Mouse (Mus musculus) stomach, embryonic 16.5 days (tissue): ENCODE data around the gene Slc39a13. TPM values are rescaled to one million over a fixed set of nuclear protein-coding genes. Genes with fewer than 3 reads are reported as not detected.

Source experiments
- ATAC-seq: fragments of 200-750 bp; cut with Nextera tagmentation; 2 replicates; pipeline ENCODE4 v1.8.0; 2017; ENCODE audit warnings: moderate number of reproducible peaks, moderate TSS enrichment; ENCODE audit not compliant: insufficient read depth, low FRiP score
- H3K27ac ChIP-seq: fragments of 300-500 bp; sonication (generic); 2 replicates; pipeline ENCODE4 v1.5.1; 2014; ENCODE audit warnings: low read length
- H3K27me3 ChIP-seq: fragments of 300-500 bp; sonication (generic); 2 replicates; pipeline ENCODE4 v1.6.1; 2014; ENCODE audit warnings: low read length, control low read depth, mixed read lengths; ENCODE audit not compliant: control insufficient read depth, insufficient read depth
- H3K36me3 ChIP-seq: fragments of 300-500 bp; sonication (generic); 2 replicates; pipeline ENCODE4 v1.6.1; 2014; ENCODE audit warnings: low read length; ENCODE audit not compliant: control insufficient read depth, insufficient read depth
- H3K4me1 ChIP-seq: fragments of 300-500 bp; sonication (generic); 2 replicates; pipeline ENCODE4 v1.6.1; 2014; ENCODE audit warnings: low read length, control low read depth, mixed read lengths; ENCODE audit not compliant: control insufficient read depth, insufficient read depth
- H3K4me2 ChIP-seq: fragments of 300-500 bp; sonication (generic); 2 replicates; pipeline ENCODE4 v1.6.1; 2014; ENCODE audit warnings: low read depth, low read length, mixed read lengths
- H3K4me3 ChIP-seq: fragments of 300-500 bp; sonication (generic); replicated peaks from 2 replicates; pipeline ENCODE4 v1.5.1; 2014; ENCODE audit warnings: mild to moderate bottlenecking, low read length
- H3K9ac ChIP-seq: fragments of 300-500 bp; sonication (generic); 2 replicates; pipeline ENCODE4 v1.6.1; 2014; ENCODE audit warnings: low read length
- H3K9me3 ChIP-seq: fragments of 300-500 bp; sonication (generic); replicated peaks from 2 replicates; pipeline ENCODE4 v1.6.1; 2016; ENCODE audit warnings: low read length, control low read depth; ENCODE audit not compliant: control insufficient read depth
- WGBS: fragments of 180-500 bp; shearing (Covaris S2); extraction: QIAGEN DNeasy Blood & Tissue Kit; methylation state at CpG from one replicate; pipeline ENCODE4 v1.1.7; 2014; 5-methylcytosine and 5-hydroxymethylcytosine counted together
- polyA plus RNA-seq: library from polyadenylated mRNA; unstranded; fragments of >200 nt; fragmentation: Nextera tagmentation; extraction: Ambion mirVana; gene quantifications from 2 replicates; pipeline ENCODE4 v1.2.1, GENCODE M21; 2015

The Slc39a13 gene
- polyA plus RNA-seq, 1 experiment from 2014 or later, result 43.7 TPM

- no peak for ATAC-seq
- H3K4me1 ChIP-seq, result peaks cover 15% of the 10 kb centered on the region
- H3K4me3 ChIP-seq, result no peak overlapping the region
- no peak overlapping the region for H3K4me2 ChIP-seq
- no peaks in the 10 kb centered on the region for H3K9me3 ChIP-seq
- no peaks in the 10 kb centered on the region for H3K36me3 ChIP-seq
- H3K9ac ChIP-seq, result no peak overlapping the region
- H3K27me3 ChIP-seq, result no peaks in the 10 kb centered on the region
- 29% methylated on average over 1 of the region's 1 CpGs for WGBS
- H3K27ac ChIP-seq, result no peak overlapping the region
These were observed 1.9 kb upstream of the Slc39a13 start for GRCm38 (mm10) chr2:91072092-91072491.

DNA sequence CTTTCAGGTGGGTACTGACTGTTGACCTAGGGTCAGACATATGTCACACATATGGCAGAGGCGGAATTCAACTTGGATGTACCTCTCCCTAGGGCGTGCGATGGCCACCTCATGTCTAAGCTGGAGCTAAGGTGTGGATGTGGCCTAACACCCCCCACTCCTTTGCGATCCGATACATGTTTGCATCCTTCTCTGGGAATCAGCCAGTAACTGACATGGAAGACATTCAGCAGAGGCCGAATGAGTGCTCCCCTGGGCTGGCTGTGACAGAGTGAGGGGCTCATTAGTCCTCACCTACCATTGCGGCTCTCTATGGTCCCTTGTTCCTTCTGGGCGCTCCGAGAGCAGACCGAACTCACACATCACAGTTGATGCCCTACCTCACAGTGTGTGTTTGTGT lies 842 bp upstream of the Slc39a13 start:
- ATAC-seq, result no peak
- no peaks in the 10 kb centered on the region for H3K27me3 ChIP-seq
- peak overlapping the region; percentile 78 for H3K9ac ChIP-seq
- peaks cover 15% of the 10 kb centered on the region for H3K4me1 ChIP-seq
- no peaks in the 10 kb centered on the region for H3K36me3 ChIP-seq
- 78% methylated on average over 10 of the region's 10 CpGs for WGBS
- peak overlapping the region; percentile 88 for H3K4me2 ChIP-seq
- H3K9me3 ChIP-seq, result no peaks in the 10 kb centered on the region
- H3K27ac ChIP-seq, result peak overlapping the region; percentile 83
- peak overlapping the region; percentile 73 for H3K4me3 ChIP-seq

DNA sequence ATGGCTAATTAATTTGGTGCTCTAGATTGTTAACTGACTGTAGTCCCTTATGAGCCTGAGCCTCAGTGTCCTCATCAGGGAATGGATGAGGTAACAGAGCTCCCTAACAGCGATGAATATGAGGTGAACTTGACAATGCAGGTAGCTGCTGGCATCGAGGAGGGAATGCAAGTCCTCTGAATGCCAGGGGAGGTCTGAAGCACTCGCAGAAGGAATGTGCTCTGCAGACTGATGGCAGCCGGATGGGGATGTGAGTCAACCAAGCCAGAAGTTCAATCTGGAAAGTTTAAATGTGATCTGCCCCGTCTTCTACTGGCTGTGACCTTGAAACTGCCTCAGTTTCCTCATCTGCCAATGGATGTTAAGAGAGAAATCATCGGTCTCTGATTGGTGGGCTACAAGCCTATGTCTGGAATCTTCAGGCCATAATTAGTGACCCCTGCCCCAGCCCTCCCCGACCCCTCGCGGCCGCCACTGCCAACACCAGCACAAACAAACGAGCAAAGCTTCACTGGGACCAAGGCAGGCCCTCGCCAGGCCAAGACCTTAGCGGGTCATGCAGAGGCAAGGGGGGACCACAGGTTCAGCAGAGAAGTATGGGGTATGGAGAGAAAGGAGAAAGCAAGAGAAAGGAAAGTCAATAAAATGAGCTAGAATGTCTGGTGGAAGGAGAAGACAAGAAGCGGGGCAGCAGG lies 764 bp downstream of the Slc39a13 start:
- peak overlapping the region; percentile 73 for H3K4me3 ChIP-seq
- WGBS, result 5% methylated on average over 14 of the region's 14 CpGs
- H3K27me3 ChIP-seq, result no peaks in the 10 kb centered on the region
- H3K27ac ChIP-seq, result peak overlapping the region; percentile 83
- peaks cover 15% of the 10 kb centered on the region for H3K4me1 ChIP-seq
- ATAC-seq, result no peak
- H3K4me2 ChIP-seq, result peak overlapping the region; percentile 88
- H3K36me3 ChIP-seq, result no peaks in the 10 kb centered on the region
- peak overlapping the region; percentile 78 for H3K9ac ChIP-seq
- no peaks in the 10 kb centered on the region for H3K9me3 ChIP-seq

DNA sequence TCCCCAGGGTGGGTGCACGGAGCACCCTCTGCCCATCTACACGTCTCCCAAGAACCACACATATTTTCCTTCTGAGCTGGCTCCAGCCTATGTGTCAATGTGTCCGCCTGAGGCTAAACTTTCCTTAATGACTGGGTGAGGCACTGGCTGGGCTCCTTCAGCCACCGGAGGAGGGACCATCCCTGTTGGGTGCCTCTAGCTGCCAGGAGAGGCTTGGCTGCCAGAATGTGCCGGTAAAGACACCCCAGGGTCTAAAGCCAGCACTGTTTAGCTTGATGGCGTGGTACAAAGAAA lies 1.4 kb downstream of the Slc39a13 start:
- H3K27ac ChIP-seq, result no peak overlapping the region

DNA sequence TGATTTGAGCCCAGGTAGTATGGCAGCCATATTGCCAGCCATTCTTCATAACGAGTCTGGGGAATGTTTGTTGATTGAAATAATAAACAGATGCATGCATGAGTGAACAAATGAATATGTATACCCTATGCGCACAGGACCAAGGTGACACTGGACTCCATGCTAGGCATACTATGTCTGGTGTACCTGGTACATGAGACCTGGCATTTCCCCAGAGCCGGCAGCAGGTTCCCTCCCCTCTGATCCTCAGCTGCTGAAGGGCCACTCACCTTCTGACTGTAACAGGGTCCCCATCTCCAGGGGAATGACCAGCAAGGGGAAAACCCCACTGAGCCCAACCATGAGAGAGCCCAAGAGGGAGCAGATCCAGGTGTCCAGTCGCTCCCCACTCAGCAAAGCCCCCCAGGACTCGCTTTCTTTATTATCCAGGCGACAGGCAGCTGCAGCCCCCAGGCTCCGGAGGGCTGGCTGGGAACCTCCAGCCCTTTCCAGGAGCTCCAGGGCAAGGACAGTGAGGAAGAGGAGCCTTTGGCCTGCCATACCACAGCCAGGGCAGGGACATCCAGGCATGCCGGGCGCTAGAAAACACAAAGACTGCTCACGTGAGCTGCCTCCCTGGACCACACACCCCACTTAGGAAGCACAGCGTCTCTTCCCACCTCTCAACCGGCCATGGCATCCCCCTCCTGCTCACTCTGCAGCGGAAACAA lies 1.9 kb downstream of the Slc39a13 start:
- no peak for ATAC-seq

More for the DNA sequence above, 1.4 kb downstream of the Slc39a13 start:
- no peaks in the 10 kb centered on the region for H3K27me3 ChIP-seq
- peak overlapping the region; percentile 88 for H3K4me2 ChIP-seq
- peaks cover 15% of the 10 kb centered on the region for H3K4me1 ChIP-seq
- peaks cover 2% of the 10 kb centered on the region for H3K36me3 ChIP-seq
- ATAC-seq, result no peak
- WGBS, result 47% methylated on average over 6 of the region's 6 CpGs
- H3K9ac ChIP-seq, result peak overlapping the region; percentile 78
- no peaks in the 10 kb centered on the region for H3K9me3 ChIP-seq
- H3K4me3 ChIP-seq, result peak overlapping the region; percentile 73

DNA sequence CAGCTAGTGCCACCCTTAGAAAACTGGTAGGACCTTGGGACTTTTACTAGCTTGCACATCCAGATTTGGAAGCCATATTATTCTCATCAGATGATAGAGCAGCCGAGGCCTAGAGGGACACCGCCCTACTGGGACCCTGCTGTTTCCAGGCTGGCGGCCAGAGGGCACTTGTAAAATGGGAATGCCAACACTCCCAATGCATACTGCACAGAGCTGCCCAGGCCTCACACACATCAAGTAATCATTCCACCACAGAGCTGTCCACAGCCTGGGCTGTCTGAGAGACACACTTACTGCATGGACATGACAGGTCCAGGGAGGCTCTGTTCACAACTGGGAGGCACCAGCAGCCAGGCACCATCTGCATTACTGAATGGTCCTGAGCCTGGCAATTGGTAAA lies 3.8 kb downstream of the Slc39a13 start:
- Histone ChIP-seq H3K9ac (no peak overlapping the region), H3K4me2 (no peak overlapping the region), H3K27ac (no peak overlapping the region), H3K36me3 (peaks cover 5% of the 10 kb centered on the region), H3K27me3 (no peaks in the 10 kb centered on the region), H3K4me3 (no peak overlapping the region), H3K4me1 (peaks cover 20% of the 10 kb centered on the region), H3K9me3 (no peaks in the 10 kb centered on the region)
- 87% methylated on average over 3 of the region's 3 CpGs for WGBS
- no peak for ATAC-seq

More for the DNA sequence above, 1.9 kb downstream of the Slc39a13 start:
- no peaks in the 10 kb centered on the region for H3K9me3 ChIP-seq
- peak overlapping the region; percentile 78 for H3K9ac ChIP-seq
- 59% methylated on average over 13 of the region's 13 CpGs for WGBS
- peak overlapping the region; percentile 73 for H3K4me3 ChIP-seq
- peak overlapping the region; percentile 88 for H3K4me2 ChIP-seq
- H3K27ac ChIP-seq, result no peak overlapping the region
- peaks cover 15% of the 10 kb centered on the region for H3K4me1 ChIP-seq
- H3K36me3 ChIP-seq, result peaks cover 5% of the 10 kb centered on the region
- no peaks in the 10 kb centered on the region for H3K27me3 ChIP-seq

DNA sequence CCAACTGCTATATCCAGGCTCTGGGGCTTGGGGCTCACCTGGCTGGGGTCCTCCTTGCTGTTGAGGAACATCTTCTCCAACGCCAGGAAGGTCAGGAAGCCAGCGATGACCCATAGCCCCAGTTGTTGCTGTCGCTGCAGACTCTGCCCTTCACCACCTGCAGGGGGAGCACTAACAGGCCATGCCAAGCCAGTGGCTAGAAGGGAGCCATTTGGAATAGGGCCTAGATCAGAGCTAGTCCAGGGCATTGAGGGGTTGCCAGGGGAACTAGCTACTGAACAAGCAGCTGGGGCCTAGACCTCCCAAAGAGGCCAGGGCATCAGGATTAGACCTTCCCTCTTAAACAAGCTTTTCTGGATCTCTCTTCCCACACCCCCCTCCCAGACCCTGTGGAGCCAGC lies 4.7 kb downstream of the Slc39a13 start:
- Histone ChIP-seq H3K27ac (no peak overlapping the region), H3K9ac (no peak overlapping the region), H3K4me3 (no peak overlapping the region), H3K9me3 (no peaks in the 10 kb centered on the region), H3K4me1 (peaks cover 20% of the 10 kb centered on the region), H3K4me2 (no peak overlapping the region), H3K27me3 (no peaks in the 10 kb centered on the region), H3K36me3 (peaks cover 5% of the 10 kb centered on the region)
- 50% methylated on average over 3 of the region's 3 CpGs for WGBS
- no peak for ATAC-seq

DNA sequence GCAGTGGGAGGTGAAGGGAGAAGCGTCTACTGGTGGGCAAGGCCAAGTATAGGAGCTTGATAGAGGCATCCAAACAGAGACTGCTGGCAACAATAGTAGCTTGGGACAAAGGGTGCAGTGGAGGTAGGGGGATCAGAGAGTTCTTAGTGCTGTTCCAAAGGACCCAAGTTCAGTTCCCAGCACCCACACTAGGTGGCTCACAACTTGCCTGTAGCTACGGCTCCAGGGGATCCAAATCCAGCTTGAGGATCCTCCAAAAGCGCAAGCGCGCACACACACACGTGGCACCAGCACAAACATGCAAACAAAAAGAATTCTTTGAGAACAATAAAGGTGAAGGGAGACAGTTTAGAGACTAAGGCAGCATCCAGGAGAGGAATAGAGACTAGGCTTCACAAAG lies 6.0 kb downstream of the Slc39a13 start:
- H3K36me3 ChIP-seq, result peaks cover 8% of the 10 kb centered on the region
- no peaks in the 10 kb centered on the region for H3K27me3 ChIP-seq
- H3K27ac ChIP-seq, result no peak overlapping the region
- WGBS, result 86% methylated on average over 6 of the region's 6 CpGs
- H3K9me3 ChIP-seq, result no peaks in the 10 kb centered on the region
- no peak overlapping the region for H3K9ac ChIP-seq
- ATAC-seq, result no peak
- no peak overlapping the region for H3K4me3 ChIP-seq
- no peak overlapping the region for H3K4me2 ChIP-seq
- peaks cover 15% of the 10 kb centered on the region for H3K4me1 ChIP-seq

DNA sequence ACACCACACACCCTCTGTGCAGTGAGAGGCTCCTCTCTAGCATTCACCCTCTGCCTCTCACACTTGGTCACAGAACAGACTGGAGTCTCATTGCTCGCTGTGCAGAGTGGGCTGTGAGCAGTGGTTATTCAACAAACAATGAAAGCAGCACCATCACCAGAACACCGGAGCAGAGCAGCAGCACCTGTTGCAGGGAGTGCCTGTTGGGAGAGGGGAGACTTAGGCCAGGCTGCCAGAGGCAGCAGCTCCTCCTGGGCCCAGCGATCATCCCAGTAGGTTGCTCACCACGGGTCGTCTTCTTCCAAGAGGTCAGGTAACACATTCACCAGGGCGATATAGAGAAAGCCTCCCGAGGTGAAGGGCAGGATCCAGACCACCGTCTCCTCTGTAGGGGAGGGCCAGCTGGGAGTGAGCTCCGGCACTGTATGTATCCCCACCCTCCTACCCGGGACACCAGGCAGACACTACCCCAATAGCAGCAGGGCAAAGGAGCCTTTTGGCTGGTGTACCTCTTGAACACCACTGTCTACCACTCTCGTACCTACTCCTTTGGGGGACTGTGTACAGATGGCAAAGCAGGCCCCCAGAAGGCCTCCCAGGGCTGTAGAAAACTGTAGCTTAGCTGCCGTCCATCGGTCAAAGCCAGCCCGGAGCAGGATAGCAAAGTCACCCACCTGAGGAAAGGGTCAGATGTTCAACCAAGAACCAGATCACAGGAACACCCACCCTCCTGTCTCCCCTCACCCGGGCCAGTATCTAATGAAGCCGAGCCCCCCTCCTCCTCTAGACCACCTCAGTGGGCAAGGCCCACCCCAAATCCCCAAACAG lies 7.2 kb downstream of the Slc39a13 start:
- Histone ChIP-seq H3K36me3 (peaks cover 17% of the 10 kb centered on the region), H3K4me3 (no peak overlapping the region), H3K4me1 (peaks cover 5% of the 10 kb centered on the region; the same call in 1 of the 2 replicates), H3K9me3 (no peaks in the 10 kb centered on the region), H3K27ac (peak overlapping the region; percentile 82; the same call in 1 of the 2 replicates), H3K9ac (no peak overlapping the region), H3K27me3 (no peaks in the 10 kb centered on the region), H3K4me2 (no peak overlapping the region)
- no peak for ATAC-seq
- WGBS, result 83% methylated on average over 16 of the region's 16 CpGs
